Mouse (Mus musculus) ES-E14 (cell line): ENCODE results near the gene Tnpo1. TPM values are rescaled to one million over a fixed set of nuclear protein-coding genes. Genes with fewer than 3 reads are reported as not detected.
A peak's percentile ranks its signal among the peaks of the same experiment; 100 is the strongest.
"Not testable (repeated sequence)": the region's sequence is repeated elsewhere in the genome, so short reads cannot be mapped to it uniquely, and the experiment has no call there.

Experiments
- DNase-seq: peaks from one replicate; pipeline ENCODE4 v3.0.0-alpha.2; 2013; ENCODE audit warnings: low read depth, low spot score
- H3K27ac ChIP-seq: 2 replicates; pipeline ENCODE4 v1.5.1; 2012; ENCODE audit warnings: low read depth, mild to moderate bottlenecking, low read length, moderate library complexity, mixed read lengths; ENCODE audit not compliant: poor library complexity, insufficient read depth, severe bottlenecking
- H3K36me3 ChIP-seq: 2 replicates; pipeline ENCODE4 v1.6.1; 2012; ENCODE audit warnings: mild to moderate bottlenecking, low read length, moderate library complexity, mixed read lengths; ENCODE audit not compliant: control insufficient read depth, poor library complexity, insufficient read depth, severe bottlenecking
- H3K4me1 ChIP-seq, 2 experiments: fragments of 150-350 bp in 1 of 2; sonication (generic) in 1 of 2; 2 replicates each; pipeline ENCODE4 v1.6.1; 2012; ENCODE audit warnings: low read length in 2 of 2, mild to moderate bottlenecking in 1 of 2, mixed read lengths in 1 of 2; ENCODE audit not compliant: control insufficient read depth in 2 of 2, insufficient read depth in 2 of 2, poor library complexity in 1 of 2
- H3K4me3 ChIP-seq, 2 experiments: fragments of 150-350 bp in 1 of 2; sonication (generic) in 1 of 2; 2 replicates each; pipeline ENCODE4 v1.5.1; 2012; ENCODE audit warnings: low read length in 2 of 2, low read depth in 1 of 2, mild to moderate bottlenecking in 1 of 2, mixed read lengths in 1 of 2; ENCODE audit not compliant: insufficient read depth in 1 of 2, poor library complexity in 1 of 2, severe bottlenecking in 1 of 2
- H3K9ac ChIP-seq: 2 replicates; pipeline ENCODE4 v1.6.1; 2012; ENCODE audit warnings: low read depth, mild to moderate bottlenecking, low read length, mixed read lengths; ENCODE audit not compliant: poor library complexity, insufficient read depth, severe bottlenecking
- H3K9me3 ChIP-seq: fragments of 150-350 bp; sonication (generic); 2 replicates; pipeline ENCODE4 v1.6.1; 2012; ENCODE audit warnings: low read depth, mild to moderate bottlenecking, low read length; ENCODE audit not compliant: control insufficient read depth, insufficient read depth
- CHD2 ChIP-seq: IDR thresholded peaks from 2 replicates; pipeline ENCODE4 v1.6.1; 2014; ENCODE audit warnings: mild to moderate bottlenecking, low read depth, low read length, inconsistent platforms
- HCFC1 ChIP-seq: IDR thresholded peaks from 2 replicates; pipeline ENCODE4 v1.6.1; 2012; ENCODE audit warnings: low read length, inconsistent platforms, borderline replicate concordance; ENCODE audit not compliant: insufficient read depth
- MAFK ChIP-seq: IDR thresholded peaks from 2 replicates; pipeline ENCODE4 v1.6.1; 2014; ENCODE audit warnings: mild to moderate bottlenecking, low read depth, low read length, inconsistent platforms; ENCODE audit not compliant: insufficient read depth
- ZC3H11A ChIP-seq: IDR thresholded peaks from 2 replicates; pipeline ENCODE4 v1.6.1; 2012; ENCODE audit warnings: low read depth, mild to moderate bottlenecking, inconsistent platforms, low read length, borderline replicate concordance
- ZNF384 ChIP-seq: IDR thresholded peaks from 2 replicates; pipeline ENCODE4 v1.6.1; 2012; ENCODE audit warnings: low read depth, low read length, inconsistent platforms
- in situ Hi-C, 2 experiments: fragments of 600-800 bp; cut with MboI; formaldehyde crosslinking; loops; one replicate each; pipeline ENCODE4 v1.15.1; 2025; ENCODE audit warnings: low sequenced_read_pairs in 2 of 2, inconsistent platforms in 1 of 2; ENCODE audit not compliant: unreplicated experiment in 2 of 2
- total RNA-seq: library from RNA; depleted of rRNA; stranded (reverse); fragments of 300-350 nt; gene quantifications from 2 replicates; pipeline ENCODE4 v1.2.3, GENCODE M21; 2012

The Tnpo1 gene
- total RNA-seq, 1 experiment = 148 TPM

DNA sequence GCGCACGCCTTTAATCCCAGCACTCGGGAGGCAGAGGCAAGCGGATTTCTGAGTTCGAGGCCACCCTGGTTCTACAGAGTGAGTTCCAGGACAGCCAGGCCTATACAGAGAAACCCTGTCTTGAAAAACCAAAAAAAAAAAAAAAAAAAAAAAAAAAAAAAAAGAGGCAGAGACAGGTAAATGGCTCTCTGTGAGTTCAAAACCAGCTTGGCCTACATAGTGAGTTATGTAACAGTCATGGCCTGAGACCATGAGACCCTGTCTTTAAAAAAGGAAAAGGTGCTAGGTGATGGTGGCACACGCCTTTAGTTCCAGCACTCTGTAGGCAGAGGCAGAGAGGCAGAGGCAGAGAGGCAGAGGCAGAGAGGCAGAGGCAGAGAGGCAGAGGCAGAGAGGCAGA is 97.2 kb downstream of the Tnpo1 start:
- H3K4me3 ChIP-seq, DNase-seq, in situ Hi-C loops, H3K4me1 ChIP-seq, H3K27ac ChIP-seq, H3K9me3 ChIP-seq, H3K36me3 ChIP-seq, H3K9ac ChIP-seq: not testable (repeated sequence)
- peak; percentile 87 for TF ChIP-seq ZNF384

DNA sequence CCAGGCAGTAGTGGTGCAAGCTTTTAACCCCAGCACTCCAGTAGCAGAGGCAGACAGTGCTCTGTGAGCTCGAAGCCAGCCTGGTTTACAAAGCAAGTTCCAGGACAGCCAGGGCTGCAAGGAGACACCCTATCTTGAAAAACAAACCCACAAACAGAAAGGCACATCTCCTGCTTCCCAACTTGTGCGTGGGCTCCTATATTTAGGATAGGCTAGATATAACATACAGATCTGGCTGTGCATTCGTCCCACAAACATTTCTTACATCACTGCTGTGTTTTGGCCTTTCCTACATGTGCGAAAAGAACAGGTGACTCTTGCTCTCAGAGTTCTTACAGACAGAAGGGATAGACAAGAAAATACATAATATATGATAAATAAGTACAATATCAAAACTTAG is 100.6 kb downstream of the Tnpo1 start:
- no peak for DNase-seq
- Histone ChIP-seq H3K27ac (no peak overlapping the region), H3K36me3 (no peaks in the 10 kb centered on the region), H3K9me3 (no peaks in the 10 kb centered on the region), H3K9ac (no peak overlapping the region), H3K4me1 (no peaks in the 10 kb centered on the region), H3K4me3 (no peak overlapping the region)
- in situ Hi-C loops = no loop called here
- TF ChIP-seq CHD2 = no peak
- TF ChIP-seq HCFC1 = no peak
- no peak for TF ChIP-seq MAFK
- no peak for TF ChIP-seq ZC3H11A

DNA sequence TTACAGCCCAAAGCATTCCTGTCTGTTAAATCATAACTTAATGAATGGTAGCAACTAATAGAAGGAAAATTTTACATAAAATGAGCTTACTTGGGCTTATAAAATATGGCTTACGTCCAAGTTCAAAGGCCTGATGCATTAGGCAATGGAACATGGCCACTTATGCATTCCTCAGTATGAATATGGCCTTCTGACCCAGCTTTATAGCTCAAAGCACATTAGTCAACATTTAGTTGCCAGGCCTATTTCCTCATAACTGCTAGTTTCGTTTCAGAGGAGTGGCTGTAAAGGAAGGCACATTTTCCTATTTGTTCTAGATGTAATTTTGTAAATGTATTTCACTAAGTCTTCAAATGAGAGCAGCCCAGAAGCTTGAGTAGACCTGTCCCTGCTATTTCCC is 107.1 kb downstream of the Tnpo1 start:
- Histone ChIP-seq H3K4me3 (no peak overlapping the region), H3K4me1 (peaks cover 0 to 3% of the 10 kb centered on the region in 2 experiments; a peak in 1 of 4 replicates), H3K36me3 (no peaks in the 10 kb centered on the region), H3K9ac (no peak overlapping the region), H3K9me3 (no peaks in the 10 kb centered on the region), H3K27ac (no peak overlapping the region)
- DNase-seq = no peak
- TF ChIP-seq CHD2 = no peak
- no peak for TF ChIP-seq ZNF384
- TF ChIP-seq ZC3H11A = no peak
- TF ChIP-seq HCFC1 = no peak
- TF ChIP-seq MAFK = no peak
- in situ Hi-C loops = no loop called here

DNA sequence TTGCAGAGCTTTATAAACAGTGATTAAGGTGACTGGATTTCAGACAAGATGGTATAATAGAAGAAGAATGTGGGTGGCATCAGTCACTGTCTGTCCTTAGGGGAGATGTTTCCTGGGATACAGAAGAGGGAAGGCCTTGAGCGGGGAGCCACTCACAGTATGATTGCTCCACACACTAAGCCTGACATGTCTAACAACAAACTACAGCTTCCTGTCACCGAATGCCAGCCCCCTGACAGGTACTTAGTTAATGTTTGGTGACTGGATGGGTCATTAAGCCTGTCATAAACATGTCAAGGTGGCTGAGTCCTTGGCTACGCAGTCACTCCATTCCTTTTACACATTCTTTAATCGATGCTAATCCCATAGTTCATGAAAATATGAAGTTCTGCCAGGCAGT is 108.0 kb downstream of the Tnpo1 start:
- no peaks in the 10 kb centered on the region for H3K36me3 ChIP-seq
- DNase-seq = no peak
- H3K9ac ChIP-seq = no peak overlapping the region
- no peak overlapping the region for H3K4me3 ChIP-seq
- in situ Hi-C loops = no loop called here
- no peaks in the 10 kb centered on the region for H3K9me3 ChIP-seq
- no peak overlapping the region for H3K27ac ChIP-seq
- no peak for TF ChIP-seq MAFK
- no peak for TF ChIP-seq ZC3H11A
- no peak for TF ChIP-seq CHD2
- TF ChIP-seq ZNF384 = no peak
- TF ChIP-seq HCFC1 = no peak
- peaks cover 2 to 3% of the 10 kb centered on the region in 2 experiments; a peak in 2 of 4 replicates for H3K4me1 ChIP-seq

DNA sequence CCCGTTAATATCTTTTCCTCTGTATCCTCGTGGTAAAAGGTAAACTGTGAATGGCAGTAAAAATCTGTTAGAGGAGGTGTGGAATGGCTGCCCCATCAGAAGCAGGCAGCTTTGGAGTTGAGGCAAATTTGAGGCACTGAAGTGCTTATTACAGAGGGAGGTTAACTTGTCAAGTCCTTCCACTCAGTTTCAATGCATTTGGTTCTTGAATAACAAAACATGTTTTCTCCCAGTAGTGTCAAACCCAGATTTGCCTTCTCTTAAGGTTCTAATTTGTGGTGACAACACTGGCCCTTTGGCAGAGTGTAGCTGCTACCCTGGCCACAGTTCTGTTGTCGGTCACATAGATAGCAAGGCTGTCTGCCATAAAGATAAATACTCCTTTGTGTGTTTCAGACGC is 108.4 kb downstream of the Tnpo1 start:
- H3K4me3 ChIP-seq = no peak overlapping the region
- H3K9ac ChIP-seq = no peak overlapping the region
- no peak overlapping the region for H3K27ac ChIP-seq
- no peaks in the 10 kb centered on the region for H3K36me3 ChIP-seq
- peaks cover 2 to 3% of the 10 kb centered on the region in 2 experiments; a peak in 2 of 4 replicates for H3K4me1 ChIP-seq
- no peak for TF ChIP-seq CHD2
- TF ChIP-seq HCFC1 = no peak
- TF ChIP-seq MAFK = no peak
- no peak for TF ChIP-seq ZC3H11A
- no peak for TF ChIP-seq ZNF384
- in situ Hi-C loops = no loop called here
- DNase-seq = no peak
- no peaks in the 10 kb centered on the region for H3K9me3 ChIP-seq

DNA sequence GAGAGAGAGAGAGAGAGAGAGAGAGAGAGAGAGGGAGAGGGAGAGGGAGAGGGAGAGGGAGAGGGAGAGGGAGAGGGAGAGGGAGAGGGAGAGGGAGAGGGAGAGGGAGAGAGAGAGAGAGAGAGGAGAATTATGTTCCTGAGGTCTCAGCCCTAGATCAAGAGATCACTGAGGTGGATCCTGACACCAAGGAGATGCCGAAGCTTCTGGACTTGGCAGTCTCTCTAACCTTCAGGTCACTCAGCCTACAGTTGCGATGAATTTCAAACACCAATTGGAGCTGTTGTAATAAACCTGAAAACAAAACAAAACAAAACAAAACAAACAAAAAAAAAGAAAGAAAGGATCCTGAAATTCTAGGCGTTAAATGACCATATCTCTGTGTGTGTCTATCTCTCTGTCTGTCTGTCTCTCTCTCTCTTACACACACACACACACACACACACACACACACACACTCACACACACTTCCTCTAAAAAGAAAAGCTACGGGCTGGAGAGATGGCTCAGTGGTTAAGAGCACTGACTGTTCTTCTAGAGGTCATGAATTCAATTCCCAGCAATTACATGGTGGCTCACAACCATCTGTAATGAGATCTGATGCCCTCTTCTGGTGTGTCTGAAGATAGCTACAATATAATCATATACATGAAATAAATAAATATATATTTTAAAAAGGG is 109.1 kb downstream of the Tnpo1 start:
- H3K9ac ChIP-seq, in situ Hi-C loops, H3K4me1 ChIP-seq: not testable (repeated sequence)

More for the DNA sequence above, 109.1 kb downstream of the Tnpo1 start:
- H3K36me3 ChIP-seq, H3K27ac ChIP-seq, DNase-seq, H3K9me3 ChIP-seq, H3K4me3 ChIP-seq: not testable (repeated sequence)
